Mouse (Mus musculus) intestine, embryonic 15.5 days (tissue): Measurements from ENCODE around the gene Mrpl24. TPM values are rescaled to one million over a fixed set of nuclear protein-coding genes. Genes with fewer than 3 reads are reported as not detected.
A peak's percentile ranks its signal among the peaks of the same experiment; 100 is the strongest.

ENCODE experiments used
- ATAC-seq: fragments of 200-750 bp; cut with Nextera tagmentation; 2 replicates; pipeline ENCODE4 v1.8.0; 2017; ENCODE audit warnings: moderate TSS enrichment, moderate library complexity
- H3K27ac ChIP-seq: fragments of 300-500 bp; sonication (generic); 2 replicates; pipeline ENCODE4 v1.5.1; 2015; ENCODE audit warnings: mild to moderate bottlenecking, inconsistent platforms
- H3K27me3 ChIP-seq: fragments of 300-500 bp; sonication (generic); replicated peaks from 2 replicates; pipeline ENCODE4 v1.6.1; 2015; ENCODE audit warnings: inconsistent platforms
- H3K36me3 ChIP-seq: fragments of 300-500 bp; sonication (generic); 2 replicates; pipeline ENCODE4 v1.6.1; 2015; ENCODE audit warnings: inconsistent platforms
- H3K4me1 ChIP-seq: fragments of 300-500 bp; sonication (generic); replicated peaks from 2 replicates; pipeline ENCODE4 v1.6.1; 2015; ENCODE audit warnings: inconsistent platforms
- H3K4me2 ChIP-seq: fragments of 300-500 bp; sonication (generic); replicated peaks from 2 replicates; pipeline ENCODE4 v1.6.1; 2015; ENCODE audit warnings: mild to moderate bottlenecking, inconsistent platforms
- H3K4me3 ChIP-seq: fragments of 300-500 bp; sonication (generic); replicated peaks from 2 replicates; pipeline ENCODE4 v1.5.1; 2015; ENCODE audit warnings: inconsistent platforms
- H3K9ac ChIP-seq: fragments of 300-500 bp; sonication (generic); 2 replicates; pipeline ENCODE4 v1.6.1; 2015; ENCODE audit warnings: inconsistent platforms
- H3K9me3 ChIP-seq: fragments of 300-500 bp; sonication (generic); 2 replicates; pipeline ENCODE4 v1.6.1; 2016; ENCODE audit warnings: inconsistent platforms
- whole genome bisulfite sequencing: fragments of 180-500 bp; shearing (Covaris S2); methylation state at CpG from one replicate; pipeline ENCODE4 v1.1.7; 2015; 5-methylcytosine and 5-hydroxymethylcytosine counted together
- polyA plus RNA-seq: library from polyadenylated mRNA; unstranded; fragments of >200 nt; fragmentation: Nextera tagmentation; extraction: Ambion mirVana; gene quantifications from 2 replicates; pipeline ENCODE4 v1.2.1, GENCODE M21; 2015

Mrpl24 gene
- polyA plus RNA-seq, 1 experiment from 2014 or later: 74.2 TPM

DNA sequence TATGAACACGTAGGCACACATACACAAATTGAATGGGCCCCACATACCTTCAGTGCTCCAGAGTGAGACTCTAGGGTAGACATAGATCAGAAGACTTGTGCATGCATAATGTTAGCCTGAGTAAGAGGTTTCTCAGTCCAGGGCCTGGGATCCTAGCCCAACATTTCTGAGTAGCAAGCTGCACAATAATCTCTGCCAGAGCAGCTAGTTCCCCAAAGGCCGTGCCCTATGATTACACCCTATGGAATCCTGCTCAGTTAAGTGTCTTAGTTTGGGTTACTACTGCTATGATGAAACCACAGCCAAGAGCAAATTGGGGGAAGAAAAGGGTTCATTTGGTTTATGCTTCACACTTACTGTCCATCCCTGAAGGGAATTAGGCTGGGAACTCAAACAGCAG lies 23.2 kb downstream of the Mrpl24 start:
- Histone ChIP-seq H3K9ac (no peak overlapping the region), H3K4me2 (no peak overlapping the region), H3K4me1 (peaks cover 7% of the 10 kb centered on the region), H3K4me3 (no peak overlapping the region), H3K27ac (no peak overlapping the region), H3K9me3 (no peaks in the 10 kb centered on the region), H3K27me3 (peaks cover 5% of the 10 kb centered on the region), H3K36me3 (peaks cover 38% of the 10 kb centered on the region)
- WGBS: 91% methylated on average over 2 of the region's 2 CpGs
- no peak for ATAC-seq

DNA sequence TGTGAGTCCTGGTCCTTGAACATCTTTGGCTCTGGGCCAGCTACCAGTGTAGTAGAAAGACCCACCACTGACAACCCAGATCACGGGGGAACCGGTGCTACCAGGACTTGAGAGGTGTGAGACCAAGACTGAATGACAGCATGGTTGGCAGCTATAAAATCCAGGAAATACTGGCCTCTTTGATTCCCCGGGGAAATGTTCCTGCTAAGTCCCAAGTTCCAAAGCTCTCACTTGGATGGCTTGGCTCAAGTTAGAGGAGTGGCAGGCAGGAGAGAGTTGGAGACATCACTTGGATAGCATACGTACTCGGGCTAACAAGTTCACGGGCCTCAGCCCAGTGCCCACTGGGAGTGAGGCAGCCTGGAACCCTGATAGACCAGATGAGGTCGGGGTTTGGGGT lies 24.3 kb downstream of the Mrpl24 start:
- Histone ChIP-seq H3K4me1 (peaks cover 18% of the 10 kb centered on the region), H3K9me3 (no peaks in the 10 kb centered on the region), H3K4me2 (no peak overlapping the region), H3K4me3 (no peak overlapping the region), H3K27ac (no peak overlapping the region), H3K9ac (no peak overlapping the region), H3K36me3 (peaks cover 31% of the 10 kb centered on the region), H3K27me3 (peaks cover 16% of the 10 kb centered on the region)
- 79% methylated on average over 7 of the region's 7 CpGs for WGBS
- no peak for ATAC-seq

DNA sequence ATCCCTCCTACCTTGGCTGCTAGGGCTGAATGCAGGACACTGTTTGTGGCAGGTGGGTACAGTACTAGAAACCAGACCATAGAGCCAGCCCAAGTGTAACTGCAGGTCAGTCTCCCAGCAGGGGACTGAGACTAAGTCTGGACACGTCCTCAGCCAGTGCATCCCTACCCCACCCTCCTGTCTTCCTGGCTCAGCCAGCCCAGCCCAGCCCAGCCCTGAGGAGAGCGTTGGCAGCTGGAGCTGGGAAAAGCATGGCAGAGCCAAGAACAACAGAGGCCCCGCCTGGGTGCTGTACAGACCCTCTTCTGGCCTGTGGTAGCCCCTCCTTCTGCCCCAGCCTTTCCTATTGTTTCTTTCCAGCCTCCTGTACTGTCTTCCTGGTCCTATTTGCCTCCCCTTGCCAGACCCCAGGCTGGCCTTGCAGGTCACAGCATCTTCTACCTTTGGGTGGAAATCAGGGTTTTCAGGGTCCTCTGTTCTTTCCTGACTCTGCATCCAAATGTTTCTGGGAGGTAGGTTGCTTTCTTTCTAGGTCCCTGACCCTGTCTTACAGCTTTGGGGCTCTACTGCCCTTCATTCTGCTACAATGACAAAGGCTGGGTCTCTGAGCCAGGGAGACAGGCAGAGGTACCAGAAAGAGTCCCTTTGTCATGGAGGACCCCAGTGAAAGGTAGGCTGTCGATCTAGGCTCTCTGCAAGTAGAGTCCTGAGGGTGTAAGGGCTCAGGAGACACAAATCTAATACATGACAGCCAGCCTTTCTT lies 25.7 kb downstream of the Mrpl24 start:
- no peak for ATAC-seq
- no peak overlapping the region for H3K9ac ChIP-seq

DNA sequence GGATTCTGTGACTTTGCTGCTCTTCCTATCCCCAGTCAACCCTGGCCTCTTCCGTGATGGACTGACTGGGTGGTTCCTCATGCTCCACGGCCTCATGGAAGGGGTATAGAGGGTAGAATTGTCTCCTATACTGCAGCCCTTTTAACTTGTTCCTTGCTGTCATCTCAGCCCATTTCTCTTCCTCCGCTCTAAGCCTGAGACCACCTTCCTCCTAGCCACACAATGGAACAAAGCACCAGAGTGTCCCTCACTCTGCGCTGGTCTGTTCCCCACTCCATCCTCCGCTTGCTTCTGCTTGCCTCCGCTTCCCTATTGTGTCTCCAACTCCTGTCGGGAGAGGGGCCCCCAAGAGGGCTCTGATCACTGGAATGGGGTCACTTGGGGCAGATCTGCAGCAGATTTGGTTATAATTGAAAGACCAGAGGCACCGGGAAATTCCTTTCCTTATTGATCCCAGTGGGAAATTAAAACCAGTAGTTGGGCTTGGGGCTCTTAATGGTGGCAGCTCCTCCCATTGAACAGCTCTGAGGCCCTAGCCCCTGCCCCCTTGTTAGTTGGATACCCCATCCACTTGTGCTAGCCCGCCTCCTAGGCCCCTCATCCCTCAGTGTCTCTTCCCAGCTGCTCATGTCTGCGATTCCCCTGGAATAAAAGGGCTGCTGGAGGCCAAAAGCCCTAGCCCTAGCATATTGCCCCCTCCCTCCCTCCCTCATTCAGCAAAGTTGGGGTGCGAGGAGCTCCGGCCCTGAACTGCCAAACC lies 26.7 kb downstream of the Mrpl24 start:
- 45% methylated on average over 12 of the region's 12 CpGs for WGBS
- Histone ChIP-seq H3K27ac (no peak overlapping the region), H3K27me3 (peaks cover 31% of the 10 kb centered on the region), H3K9ac (no peak overlapping the region), H3K9me3 (no peaks in the 10 kb centered on the region), H3K4me1 (peaks cover 27% of the 10 kb centered on the region), H3K4me2 (no peak overlapping the region), H3K4me3 (no peak overlapping the region), H3K36me3 (peaks cover 17% of the 10 kb centered on the region)
- no peak for ATAC-seq

More for the DNA sequence above, 25.7 kb downstream of the Mrpl24 start:
- Histone ChIP-seq H3K4me2 (no peak overlapping the region), H3K36me3 (peaks cover 21% of the 10 kb centered on the region), H3K4me3 (no peak overlapping the region), H3K27ac (no peak overlapping the region), H3K27me3 (peaks cover 28% of the 10 kb centered on the region), H3K9me3 (no peaks in the 10 kb centered on the region), H3K4me1 (peaks cover 27% of the 10 kb centered on the region)
- 33% methylated on average over 4 of the region's 4 CpGs for WGBS

DNA sequence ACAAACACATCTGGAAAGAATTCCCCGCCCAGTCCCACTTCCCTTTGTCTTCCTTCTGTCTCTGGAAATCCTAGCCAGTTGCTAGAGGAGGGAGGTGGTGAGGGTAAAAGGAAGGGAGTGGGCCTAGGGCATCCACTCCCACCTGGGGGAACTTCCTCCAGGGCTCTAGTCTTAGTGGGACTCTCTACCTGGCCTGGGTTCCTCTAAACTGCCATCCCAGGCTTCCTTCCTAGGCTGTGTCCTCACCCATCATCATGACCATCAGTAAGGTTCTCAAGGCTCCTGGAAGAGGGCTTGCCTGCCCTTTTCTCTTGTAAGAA lies 27.2 kb downstream of the Mrpl24 start:
- Histone ChIP-seq H3K27me3 (peaks cover 33% of the 10 kb centered on the region), H3K4me3 (no peak overlapping the region), H3K4me1 (peaks cover 28% of the 10 kb centered on the region), H3K9ac (no peak overlapping the region; the same call in 1 of the 2 replicates), H3K4me2 (no peak overlapping the region), H3K27ac (no peak overlapping the region), H3K36me3 (peaks cover 11% of the 10 kb centered on the region; the same call in 1 of the 2 replicates), H3K9me3 (no peaks in the 10 kb centered on the region)
- ATAC-seq: no peak
- 45% methylated on average over 1 of the region's 1 CpGs for WGBS

DNA sequence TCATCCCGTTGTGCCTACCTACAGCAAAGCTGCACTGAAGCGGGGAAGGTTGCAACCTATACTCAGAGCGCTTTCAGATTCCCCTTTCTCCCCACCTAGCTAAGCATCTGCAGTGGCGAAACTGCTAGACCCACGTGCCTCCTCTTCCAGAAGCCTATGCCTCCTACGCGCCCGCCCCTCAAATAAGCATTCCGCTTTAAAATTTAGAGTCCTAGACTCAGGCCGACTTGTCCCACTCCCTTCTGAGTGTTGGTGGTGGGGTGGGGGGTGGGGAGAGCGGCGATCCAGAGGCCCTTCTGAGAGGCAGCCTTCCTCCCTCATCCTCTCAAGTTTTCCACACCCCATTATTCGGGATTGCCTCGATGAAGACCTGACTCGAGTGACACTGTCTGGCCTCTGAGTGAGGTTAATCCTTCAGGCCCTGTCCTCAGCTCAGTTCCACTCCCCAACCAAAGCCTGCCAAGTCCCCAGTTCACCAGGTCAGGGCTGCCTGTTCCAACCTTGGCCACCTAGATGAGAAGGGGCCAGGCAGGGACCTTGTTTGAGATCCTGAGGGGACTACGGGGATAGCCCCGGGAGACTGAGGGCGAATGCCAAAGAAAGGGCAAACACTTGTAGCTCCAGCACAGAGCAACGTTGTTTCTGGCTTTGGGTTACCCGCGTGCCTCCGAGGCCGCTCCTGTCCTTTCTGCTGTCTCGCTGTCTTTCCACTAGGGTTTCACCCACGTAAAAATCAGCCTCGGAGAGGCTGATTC lies 27.9 kb downstream of the Mrpl24 start:
- peaks cover 34% of the 10 kb centered on the region for H3K4me1 ChIP-seq
- peak overlapping the region; percentile 19 for H3K4me3 ChIP-seq
- peaks cover 35% of the 10 kb centered on the region for H3K27me3 ChIP-seq
- H3K27ac ChIP-seq: no peak overlapping the region
- no peak for ATAC-seq
- H3K9ac ChIP-seq: peak overlapping the region; percentile 22; the same call in 1 of the 2 replicates
- H3K4me2 ChIP-seq: peak overlapping the region; percentile 59
- peaks cover 4% of the 10 kb centered on the region; the same call in 1 of the 2 replicates for H3K36me3 ChIP-seq
- WGBS: 9% methylated on average over 26 of the region's 26 CpGs
- H3K9me3 ChIP-seq: no peaks in the 10 kb centered on the region

DNA sequence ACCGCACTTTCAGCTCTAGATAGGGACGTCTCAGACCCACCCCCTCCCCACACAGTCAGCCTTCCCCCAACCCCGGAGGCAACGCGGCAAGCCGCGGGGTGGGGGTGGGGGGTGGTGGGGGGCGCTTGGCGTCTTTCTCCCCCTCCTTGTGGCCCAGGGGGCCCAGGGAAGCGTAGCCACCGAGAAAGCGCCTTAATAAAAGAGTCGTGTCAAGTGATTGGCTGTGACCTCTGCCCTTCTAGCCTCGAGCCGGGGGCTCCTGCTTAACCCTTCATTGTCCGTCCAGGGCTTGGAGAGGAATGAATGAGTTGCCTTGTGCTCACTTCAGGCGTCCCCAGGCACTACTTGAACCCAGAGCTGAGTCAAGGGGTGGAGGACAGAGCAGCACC lies 28.5 kb downstream of the Mrpl24 start:
- Histone ChIP-seq H3K9ac (peak overlapping the region; percentile 22; the same call in 1 of the 2 replicates), H3K4me3 (peak overlapping the region; percentile 19), H3K36me3 (no peaks in the 10 kb centered on the region), H3K27me3 (peaks cover 37% of the 10 kb centered on the region), H3K4me2 (peak overlapping the region; percentile 59), H3K4me1 (peaks cover 36% of the 10 kb centered on the region), H3K9me3 (no peaks in the 10 kb centered on the region), H3K27ac (no peak overlapping the region)
- ATAC-seq: no peak
- WGBS: 3% methylated on average over 17 of the region's 17 CpGs

DNA sequence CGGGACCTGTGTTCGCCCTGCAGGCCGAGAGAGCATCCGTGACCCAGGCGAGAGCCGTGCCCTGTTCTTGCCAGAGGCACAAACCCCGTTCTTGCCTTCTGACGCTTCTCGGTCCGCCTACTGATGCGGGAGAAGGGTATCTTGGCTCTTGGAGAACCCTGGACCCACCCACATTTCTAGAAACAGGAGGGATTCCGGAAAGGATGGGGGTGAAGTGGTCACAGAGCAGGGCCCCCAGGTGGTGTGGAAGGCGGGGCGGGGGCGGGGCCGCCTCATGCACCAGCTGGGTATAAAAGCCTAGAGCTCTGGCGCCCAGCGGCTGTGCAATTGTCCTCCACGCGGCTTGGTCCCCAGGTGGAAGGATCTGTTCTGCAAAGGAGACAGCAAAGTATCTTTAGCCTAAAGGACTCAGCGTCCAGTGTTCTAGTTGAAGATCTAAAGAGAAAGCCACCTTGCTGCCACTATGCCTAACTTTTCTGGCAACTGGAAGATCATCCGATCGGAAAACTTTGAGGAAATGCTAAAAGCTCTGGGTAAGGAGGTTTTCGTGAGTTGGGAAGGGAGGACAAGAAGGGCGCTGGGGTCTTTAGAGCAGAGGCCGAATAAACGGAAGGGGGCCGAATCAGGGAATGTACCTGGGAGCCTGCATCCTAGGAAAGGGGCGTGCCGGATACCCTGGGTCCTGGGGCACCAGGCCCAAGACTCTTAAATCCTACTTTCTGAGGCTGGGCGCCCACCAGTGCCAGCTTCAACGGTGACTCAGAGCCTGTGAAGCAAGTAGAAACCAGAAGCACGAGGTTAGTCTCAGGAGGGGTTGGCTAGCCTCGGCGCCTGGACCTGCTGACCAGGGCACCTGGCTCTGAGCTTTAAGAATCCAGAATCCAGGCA lies 29.3 kb downstream of the Mrpl24 start, which contains the start of gene Crabp2:
Gene Crabp2, plus strand, starts transcription at position 289 of the 888 bp plus-strand sequence.
- H3K9me3 ChIP-seq: no peaks in the 10 kb centered on the region
- peak within 1 kb of the TSS; percentile 59 for H3K4me2 ChIP-seq
- H3K9ac ChIP-seq: peak within 1 kb of the TSS; percentile 22; the same call in 1 of the 2 replicates
- 0 out of 2 replicates have a peak, but pooled peaks have one; percentile 20 for ATAC-seq
- 6% methylated on average over 35 of the region's 35 CpGs for WGBS
- H3K36me3 ChIP-seq: no peaks in the 10 kb centered on the region
- peak within 1 kb of the TSS; percentile 19 for H3K4me3 ChIP-seq
- H3K27ac ChIP-seq: no peak within 1 kb of the TSS
- H3K27me3 ChIP-seq: peaks cover 39% of the 10 kb centered on the region
- peaks cover 36% of the 10 kb centered on the region for H3K4me1 ChIP-seq

DNA sequence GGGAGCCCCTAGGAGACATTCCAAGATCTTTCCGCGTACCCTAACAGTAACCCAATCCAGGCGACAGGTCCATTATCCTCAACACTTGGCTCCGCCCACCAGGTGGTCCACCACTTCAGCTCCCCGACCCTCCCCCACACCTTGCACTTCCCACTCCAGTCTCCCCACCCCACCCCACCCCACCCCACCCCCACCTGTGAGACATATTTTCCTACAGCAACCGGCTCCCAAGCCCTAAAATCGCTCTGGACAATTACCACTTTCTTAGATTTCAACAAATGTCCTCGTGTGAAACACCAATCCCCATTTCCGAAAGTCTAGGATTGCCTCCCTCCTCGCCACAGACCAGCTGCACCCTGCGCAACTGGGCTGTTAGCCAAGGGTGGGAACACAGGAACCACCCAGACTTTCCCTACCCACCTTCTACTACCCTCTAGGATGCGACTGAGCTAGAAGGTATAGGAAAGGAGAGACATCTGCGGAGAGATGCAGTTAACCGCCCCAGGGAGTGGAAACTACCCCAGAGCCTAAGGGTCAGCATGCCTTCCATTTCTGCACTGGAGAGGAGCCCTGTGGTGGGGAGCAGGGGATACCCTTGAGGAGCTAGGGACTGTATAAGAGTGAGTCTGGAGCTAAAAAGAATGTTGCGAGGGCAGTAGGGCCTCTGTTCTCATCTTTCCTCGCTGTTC lies 30.1 kb downstream of the Mrpl24 start:
- H3K4me1 ChIP-seq: peaks cover 36% of the 10 kb centered on the region
- no peak overlapping the region for H3K4me3 ChIP-seq
- ATAC-seq: no peak
- WGBS: 23% methylated on average over 16 of the region's 16 CpGs
- H3K9me3 ChIP-seq: no peaks in the 10 kb centered on the region
- peaks cover 39% of the 10 kb centered on the region for H3K27me3 ChIP-seq
- peak overlapping the region; percentile 59 for H3K4me2 ChIP-seq
- no peak overlapping the region for H3K9ac ChIP-seq
- H3K36me3 ChIP-seq: no peaks in the 10 kb centered on the region
- no peak overlapping the region for H3K27ac ChIP-seq

DNA sequence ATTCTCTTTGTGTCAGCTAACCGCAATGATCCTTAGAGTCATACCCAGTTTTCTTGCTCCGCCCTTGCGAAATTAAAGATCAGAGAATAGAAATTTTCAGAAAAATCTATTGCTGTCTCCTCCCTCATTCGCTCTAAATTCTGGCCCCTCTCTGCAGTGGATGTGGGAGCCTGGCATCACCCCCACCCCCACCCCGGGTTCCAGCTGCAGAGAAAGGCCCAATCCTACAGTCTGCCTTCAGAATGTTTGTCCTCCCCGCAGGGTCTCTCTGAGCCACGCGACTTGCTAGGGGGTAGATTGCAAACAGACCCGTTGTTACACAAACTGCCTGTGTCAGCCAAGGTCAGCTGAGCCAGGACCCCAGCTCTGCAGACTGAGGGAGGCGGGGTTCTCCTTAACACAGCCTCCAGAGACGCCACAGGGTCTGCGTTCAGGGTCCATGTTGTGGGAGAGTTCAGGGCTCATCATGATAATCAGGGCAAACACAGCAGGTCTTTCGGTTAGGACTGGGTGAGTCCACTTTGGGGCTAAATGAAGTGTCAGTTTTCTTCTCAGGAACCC lies 30.7 kb downstream of the Mrpl24 start:
- Histone ChIP-seq H3K9ac (no peak overlapping the region), H3K4me3 (no peak overlapping the region), H3K4me1 (peaks cover 36% of the 10 kb centered on the region), H3K9me3 (no peaks in the 10 kb centered on the region), H3K27me3 (peaks cover 39% of the 10 kb centered on the region), H3K36me3 (no peaks in the 10 kb centered on the region), H3K27ac (no peak overlapping the region), H3K4me2 (0 out of 2 replicates have a peak overlapping the region, but pooled peaks have one; percentile 24)
- WGBS: 29% methylated on average over 13 of the region's 13 CpGs
- no peak for ATAC-seq

DNA sequence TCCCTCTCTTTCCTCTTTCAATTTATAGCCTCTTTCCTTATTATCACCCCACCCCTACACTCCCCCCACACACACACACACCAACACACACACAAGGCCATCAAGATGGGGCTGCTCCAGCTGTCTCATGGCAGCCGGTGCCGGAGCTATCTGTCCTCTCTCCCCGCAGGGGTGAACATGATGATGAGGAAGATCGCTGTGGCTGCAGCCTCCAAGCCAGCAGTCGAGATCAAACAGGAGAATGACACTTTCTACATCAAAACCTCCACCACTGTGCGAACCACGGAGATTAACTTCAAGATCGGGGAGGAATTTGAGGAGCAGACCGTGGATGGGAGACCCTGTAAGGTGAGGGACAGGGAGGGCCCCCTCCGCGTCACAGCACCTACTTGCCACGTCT lies 32.6 kb downstream of the Mrpl24 start:
- peak overlapping the region; percentile 48; the same call in 1 of the 2 replicates for H3K27ac ChIP-seq

More for the DNA sequence above, 32.6 kb downstream of the Mrpl24 start:
- WGBS: 24% methylated on average over 12 of the region's 12 CpGs
- Histone ChIP-seq H3K9me3 (no peaks in the 10 kb centered on the region), H3K4me1 (peaks cover 32% of the 10 kb centered on the region), H3K9ac (peak overlapping the region; percentile 41), H3K36me3 (no peaks in the 10 kb centered on the region), H3K4me2 (peak overlapping the region; percentile 59), H3K27me3 (peaks cover 36% of the 10 kb centered on the region), H3K4me3 (peak overlapping the region; percentile 25)
- no peak for ATAC-seq
